Mouse (Mus musculus) retina, embryonic 14.5 days (tissue): ENCODE measurements around the gene Glra4.
"Not testable (repeated sequence)": the region's sequence is repeated elsewhere in the genome, so short reads cannot be mapped to it uniquely, and the experiment has no call there.

Experiments used
- DNase-seq: peaks from one replicate; pipeline ENCODE4 v3.0.0-alpha.2; 2015; ENCODE audit warnings: low spot score

Glra4 gene

DNA sequence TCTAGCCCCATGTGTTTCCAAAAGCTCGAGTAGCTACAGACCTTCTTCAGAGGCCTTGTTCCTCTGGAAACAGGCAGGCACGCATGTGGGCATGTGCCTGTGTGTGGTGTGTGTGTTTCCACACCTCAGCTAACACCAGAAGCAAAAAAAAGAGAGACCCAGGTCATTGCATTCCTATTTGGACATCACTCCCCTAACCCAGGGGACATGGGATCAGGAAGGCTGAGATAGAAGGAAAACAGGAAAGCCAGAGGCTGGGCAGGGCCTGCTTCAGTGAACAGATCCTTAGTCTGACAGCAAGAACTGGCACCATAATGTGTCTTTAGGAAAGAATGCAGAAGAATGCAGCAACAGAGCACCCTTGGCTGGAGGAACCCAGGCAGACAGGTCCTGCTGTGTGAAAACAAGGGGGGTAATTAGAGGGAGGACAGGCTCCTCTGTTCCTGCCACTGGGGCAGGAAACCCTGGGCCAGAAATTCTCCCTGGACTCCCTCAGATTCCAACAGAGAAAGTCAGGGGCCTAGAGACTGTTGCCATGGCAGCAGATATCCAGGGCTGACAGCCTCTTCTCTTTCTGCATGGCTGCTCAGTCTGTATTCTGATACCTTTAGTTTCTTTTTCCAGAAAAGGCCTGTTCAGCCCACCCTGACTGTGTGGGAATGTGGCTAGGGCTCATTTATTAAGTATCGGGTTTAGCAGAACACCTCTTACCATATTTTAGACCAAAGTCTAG lies 65.0 kb downstream of the Glra4 start:
- not testable (repeated sequence) for DNase-seq

DNA sequence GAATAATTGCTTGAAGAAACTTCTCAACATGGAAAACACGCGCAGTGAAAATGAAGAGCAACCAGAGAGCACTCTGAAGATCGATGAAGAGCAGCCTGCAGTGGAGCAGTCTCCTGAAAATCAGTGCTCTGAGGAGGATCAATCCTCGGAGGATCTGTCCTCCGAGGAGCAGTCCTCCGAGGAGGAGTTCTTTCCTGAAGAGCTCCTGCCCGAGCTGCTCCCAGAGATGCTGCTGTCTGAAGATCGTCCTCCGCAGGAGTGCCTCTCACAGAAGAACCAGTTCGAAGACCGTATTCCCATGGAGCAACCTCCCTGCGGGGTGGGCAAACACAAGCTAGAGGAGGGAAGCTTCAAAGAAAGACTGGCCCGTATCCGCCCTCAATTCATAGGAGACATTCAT lies 71.2 kb downstream of the Glra4 start:
- peak; percentile 16 for DNase-seq

DNA sequence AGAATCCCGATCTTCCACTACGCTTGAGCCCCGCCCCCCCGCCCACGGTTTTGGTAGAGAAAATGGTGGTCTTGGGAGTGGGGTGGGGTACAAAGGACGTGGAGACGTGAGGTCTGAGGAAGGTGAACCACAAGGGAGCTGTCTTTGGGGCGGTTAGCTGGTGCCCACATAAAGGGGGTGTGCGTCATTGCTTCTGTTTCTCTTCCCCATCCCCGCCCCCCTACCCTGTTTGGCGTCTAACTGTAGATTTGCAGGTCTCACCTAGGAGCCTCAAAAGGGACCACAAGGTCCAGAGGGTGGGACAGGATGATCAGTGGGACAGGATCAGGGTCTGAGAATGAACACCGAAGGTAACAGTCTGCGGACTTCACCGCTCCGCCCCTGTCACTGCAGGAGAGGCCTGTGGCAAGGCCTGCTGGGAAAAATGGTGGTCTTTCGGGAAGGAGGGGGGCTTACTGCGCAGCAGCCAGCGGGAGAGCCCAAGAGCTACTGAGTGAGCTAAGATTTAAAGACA lies 71.7 kb downstream of the Glra4 start:
- DNase-seq: peak; percentile 71
